Mouse (Mus musculus) natural killer cell, adult 2 months (primary cell): Measurements from ENCODE around the gene Pitpnm2.

ENCODE experiments used
- DNase-seq, 2 experiments: peaks; one replicate each; pipeline ENCODE4 v3.0.0; 2022; ENCODE audit warnings: low spot score in 2 of 2

The Pitpnm2 gene

DNA sequence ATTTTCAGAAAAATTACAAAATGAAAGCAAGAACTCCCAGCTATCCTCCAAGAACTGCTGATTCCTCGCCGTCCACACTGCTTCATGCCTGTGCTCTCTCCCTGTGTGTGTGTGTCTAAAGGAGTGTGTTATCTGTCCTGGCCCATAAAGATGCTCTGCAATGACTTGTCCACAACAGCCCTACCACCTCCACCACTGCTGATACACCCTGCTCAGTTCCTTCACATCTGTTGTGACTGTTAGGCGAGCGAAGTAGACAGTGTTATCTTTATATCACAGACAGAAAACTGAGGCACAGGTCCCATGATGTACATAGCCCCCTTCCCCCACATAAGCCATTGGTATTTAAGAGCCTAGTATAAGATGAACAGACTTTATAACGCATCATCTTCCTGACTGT is 67.5 kb downstream of the Pitpnm2 start:
- no peak for DNase-seq

- DNase-seq = no peak
Observed at GRCm38 (mm10) chr5:124180500-124181167, 68.9 kb downstream of the Pitpnm2 start.

GRCm38 (mm10) chr5:124179411-124179810 is 70.1 kb downstream of the Pitpnm2 start:
- DNase-seq = no peak

- no peak for DNase-seq
Observed at GRCm38 (mm10) chr5:124176726-124177132, 72.8 kb downstream of the Pitpnm2 start.

DNA sequence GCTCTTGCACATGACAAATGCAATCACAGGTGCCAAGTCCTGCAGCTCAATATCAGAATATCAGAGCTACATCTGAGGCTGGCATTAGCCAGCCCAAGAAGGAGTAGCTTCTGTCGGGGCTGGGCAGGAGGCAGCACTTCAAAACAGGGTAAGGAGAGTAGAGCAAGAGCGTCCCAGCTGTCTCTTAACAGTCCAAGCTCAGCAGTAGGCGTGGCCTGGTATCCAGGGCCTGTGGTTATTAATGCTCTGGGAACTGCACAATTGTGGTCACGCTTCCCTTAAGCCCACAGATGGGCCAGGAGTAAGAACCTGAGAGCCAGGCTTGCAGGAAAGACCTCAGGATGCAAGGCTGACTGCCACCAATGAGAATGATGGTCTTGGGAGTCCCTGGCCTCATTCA is 74.4 kb downstream of the Pitpnm2 start:
- DNase-seq = no peak

DNA sequence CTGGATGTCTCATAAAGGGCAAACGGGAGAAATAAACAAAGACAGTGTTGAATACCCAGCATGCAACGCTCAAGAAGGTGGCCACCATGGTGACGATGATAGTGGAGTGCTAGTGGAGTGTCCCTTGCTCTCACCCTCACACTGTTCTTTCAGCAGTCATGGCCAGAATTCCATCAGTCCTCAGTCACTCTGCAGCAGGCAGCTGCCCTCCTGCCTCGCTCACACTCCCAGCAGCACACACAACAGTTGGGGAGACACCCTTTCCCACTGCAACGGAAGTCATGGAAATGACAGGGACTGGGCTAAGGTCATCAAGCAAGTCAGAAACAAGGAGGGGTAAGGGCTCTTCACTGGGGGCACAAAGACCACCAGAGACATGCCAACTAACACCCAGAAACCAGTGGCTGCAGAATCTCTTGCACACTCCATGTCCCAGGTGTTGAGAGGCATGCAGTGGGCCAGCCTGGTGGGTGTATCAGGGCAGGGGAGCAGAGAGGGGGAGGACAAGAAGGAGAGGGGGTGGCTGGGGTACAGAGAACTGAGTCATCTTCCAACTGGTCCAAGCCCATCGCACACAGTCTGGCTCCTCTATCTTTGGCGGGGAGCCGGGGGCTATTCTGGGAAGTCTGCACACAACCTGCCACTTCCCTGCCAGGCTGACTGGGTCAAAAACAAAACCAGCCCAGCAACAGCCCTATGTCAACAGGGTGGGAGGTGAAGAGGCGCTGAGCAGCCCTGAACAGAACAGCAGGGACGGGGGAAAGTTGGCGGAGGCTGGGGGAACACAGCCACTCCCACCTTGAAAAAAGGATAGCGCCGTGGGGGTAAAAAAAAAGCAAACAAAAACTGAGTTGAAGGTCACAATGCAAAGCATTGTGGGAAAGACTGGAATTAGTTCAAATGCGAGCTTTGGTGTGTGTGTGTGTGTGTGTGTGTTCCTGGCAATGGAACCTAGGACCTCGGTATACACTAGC is 76.3 kb downstream of the Pitpnm2 start:
- DNase-seq = no peak

DNA sequence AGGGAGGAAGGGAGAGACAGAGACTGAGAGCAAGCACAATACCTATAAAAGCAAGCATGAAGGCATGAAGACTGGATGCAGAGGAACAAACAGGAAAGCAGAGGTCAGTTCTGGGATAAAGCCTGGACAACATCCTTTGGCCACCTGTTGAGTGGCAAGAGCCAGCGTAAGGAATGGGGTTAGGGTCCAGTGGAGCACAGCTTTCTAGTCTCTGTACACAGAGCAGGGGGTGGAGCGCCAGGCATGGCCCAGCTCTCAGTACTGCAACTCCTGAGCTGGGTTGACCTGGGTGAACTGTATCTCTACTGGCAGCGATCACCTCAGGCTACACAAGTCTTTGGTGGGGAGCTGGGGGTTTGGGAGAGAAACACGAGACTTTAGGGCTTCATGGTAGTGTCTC is 77.3 kb downstream of the Pitpnm2 start:
- no peak for DNase-seq

DNA sequence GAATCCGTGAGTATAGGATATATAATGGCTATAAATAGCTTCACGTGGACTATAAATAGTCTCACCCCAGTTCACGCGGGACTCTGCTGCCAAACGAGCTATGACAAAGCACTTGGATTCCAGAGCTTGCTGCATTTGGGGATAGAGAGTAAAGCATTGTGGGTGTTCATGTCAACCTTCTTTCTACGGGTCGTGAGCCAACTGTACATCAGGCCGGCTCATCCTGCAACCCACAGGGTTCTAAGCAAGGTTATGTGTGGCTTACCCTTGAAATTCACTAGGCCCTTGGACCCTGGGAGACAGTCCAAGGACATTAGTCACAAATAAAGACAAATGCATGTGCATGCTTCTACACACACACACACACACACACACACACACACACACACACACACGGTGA is 77.8 kb downstream of the Pitpnm2 start:
- no peak for DNase-seq

- no peak for DNase-seq
Observed at GRCm38 (mm10) chr5:124169224-124169621, 80.3 kb downstream of the Pitpnm2 start.

DNA sequence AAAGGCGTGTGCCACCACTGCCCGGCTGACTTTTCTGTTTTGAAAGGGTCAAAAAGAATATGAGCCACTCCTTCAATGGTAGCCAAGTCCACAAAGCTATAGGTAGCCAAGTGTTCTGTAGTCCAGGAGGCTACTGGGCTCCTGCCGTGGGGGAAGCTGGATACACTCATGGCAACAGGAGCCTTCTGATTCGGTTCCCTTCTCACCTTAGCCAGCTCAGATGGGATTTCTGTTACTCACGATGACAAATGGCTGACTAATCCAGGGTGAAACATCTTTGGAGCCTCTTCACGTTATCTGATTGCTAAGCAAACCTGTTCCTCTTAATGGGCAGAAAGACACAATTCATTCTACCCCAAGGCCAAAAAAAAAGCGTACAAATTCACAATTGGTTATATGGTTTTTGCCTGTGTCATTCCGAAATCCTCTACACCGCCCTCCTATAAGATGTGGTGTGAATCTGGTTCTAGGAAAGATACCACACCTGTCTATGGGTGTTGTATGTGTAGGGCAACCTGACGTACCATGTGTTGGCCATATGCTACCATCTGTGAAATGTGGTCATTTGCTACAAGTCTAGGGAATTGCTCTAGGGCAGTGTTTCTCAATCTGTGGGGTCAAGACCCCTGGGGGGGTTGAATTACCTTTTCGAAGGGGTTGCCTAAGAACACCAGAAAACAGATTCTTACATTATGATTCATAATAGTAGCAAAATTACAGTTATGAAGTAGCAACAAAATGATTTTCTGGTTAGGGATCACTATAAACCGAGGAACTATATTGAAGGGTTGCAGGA is 80.9 kb downstream of the Pitpnm2 start:
- no peak for DNase-seq

GRCm38 (mm10) chr5:124167621-124168020 is 81.9 kb downstream of the Pitpnm2 start:
- DNase-seq = no peak

DNA sequence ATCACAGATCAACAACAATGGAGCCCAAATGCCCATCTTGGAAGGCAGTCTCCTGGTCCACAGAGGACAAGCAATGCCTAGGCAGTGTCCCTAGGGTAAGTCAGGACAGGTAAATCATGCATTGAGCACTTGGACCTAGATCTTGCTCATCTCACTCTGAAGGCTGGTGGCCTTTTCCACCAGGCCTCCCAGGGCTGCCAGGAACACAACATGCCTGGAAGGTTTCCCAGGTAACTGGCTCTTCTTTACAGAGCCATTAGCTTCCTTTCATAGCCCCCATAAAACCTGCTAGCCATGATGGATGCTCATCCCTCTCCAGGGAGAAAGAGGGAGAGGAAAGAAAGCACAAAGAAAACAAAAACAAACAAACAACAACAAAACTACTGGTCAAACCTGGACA is 82.8 kb downstream of the Pitpnm2 start:
- no peak for DNase-seq

DNA sequence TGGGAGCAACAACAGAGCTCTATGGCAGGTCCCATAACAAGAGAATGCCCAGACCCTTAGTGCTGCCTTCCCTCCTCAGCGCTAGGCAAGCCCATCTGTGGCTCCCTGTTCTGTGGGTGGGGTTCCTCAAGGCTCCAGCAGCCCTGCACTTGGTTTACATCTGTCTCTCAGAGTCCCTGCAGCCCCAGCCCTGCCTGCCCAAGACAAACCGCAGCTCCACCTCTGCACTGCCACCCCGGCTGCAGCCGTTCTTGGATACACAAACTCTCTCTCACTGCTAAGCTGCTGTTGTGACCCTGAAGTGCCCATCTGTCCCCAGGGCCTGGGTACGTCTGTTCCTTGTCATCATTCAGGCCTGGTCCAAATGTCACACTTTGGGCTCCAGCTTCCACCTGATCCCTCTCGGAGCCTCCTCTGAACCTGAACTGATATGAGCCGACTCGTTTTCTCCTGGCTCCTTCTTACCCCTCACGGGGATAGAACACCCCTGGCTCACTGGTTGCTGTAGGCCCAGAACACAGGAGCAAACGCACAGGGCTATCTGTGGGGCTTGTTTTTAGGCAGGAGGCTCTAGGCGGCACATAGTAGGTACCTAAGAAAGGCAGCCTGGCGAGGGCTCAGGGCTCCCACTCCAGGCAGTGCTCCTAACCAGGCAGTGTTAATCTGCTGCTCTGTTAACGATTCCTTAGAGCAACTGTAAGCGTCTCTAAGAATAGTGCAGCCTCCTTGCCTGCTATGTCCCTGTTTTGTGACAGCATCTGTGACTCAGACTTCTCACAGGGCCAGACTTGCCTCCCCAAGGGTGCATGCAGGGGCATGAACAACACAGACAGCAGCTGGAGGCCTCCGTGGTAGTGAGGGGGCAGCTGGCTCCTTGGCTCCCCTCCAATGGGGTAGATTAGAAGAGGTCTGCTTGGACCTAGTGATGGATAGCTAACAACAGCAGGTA is 83.7 kb downstream of the Pitpnm2 start:
- DNase-seq = no peak

DNA sequence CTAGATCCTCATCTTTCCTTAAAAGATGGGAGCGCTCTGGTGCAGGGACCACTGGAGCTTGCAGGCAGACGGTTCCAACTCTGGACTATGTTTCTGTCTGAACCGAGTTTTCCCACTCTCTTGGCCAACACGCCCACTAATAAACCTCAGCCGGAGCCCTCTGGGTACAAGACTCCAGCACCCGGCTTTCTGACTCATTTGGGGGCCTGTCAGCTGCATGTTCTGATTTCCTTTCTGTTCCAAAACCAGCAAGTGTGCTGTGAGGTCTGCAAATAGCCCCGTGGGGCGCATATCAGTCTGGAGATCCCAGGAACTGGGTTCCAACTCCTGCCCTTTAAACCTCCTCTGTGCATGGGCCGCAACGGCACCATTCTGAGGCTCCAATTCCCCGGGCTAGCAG is 86.1 kb downstream of the Pitpnm2 start:
- DNase-seq = no peak

DNA sequence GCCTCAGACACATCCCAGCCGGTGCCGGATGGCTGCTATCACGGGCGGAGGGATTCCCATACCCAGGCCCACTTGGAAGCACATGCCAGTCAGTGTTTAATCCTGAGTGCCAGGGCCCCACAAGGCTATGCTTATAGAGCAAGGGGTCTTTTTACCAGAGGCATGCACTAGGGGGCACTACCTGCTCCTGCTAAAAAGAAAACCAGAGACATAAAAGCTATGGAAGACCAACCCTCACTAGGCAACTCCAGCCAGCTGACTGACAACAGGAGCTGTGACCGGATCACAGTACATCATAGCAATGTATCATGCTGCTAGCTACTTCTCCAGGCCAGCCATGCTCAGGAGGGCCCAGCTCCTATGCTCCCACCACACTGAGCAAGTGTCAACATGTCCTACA is 87.0 kb downstream of the Pitpnm2 start:
- peak; percentile 27 to 66 for DNase-seq

DNA sequence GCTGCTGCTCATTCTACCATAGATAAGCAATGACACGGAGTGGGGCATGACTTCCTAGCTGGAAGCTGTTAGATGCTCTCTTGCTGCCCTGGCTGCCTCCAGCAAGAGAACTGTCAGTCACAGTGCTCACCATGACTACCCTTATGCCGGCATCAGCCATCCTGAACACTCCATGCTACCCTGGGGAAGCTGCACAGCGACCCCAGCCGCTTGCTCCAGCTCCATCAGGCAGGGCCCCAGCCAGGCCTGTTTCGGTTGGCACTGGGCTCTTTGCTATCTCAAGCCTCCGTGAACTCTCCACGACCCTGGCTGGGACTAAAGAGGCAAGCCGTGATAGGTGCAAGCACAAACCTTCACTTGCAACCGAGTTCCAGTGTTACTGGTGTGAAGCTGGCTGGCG is 87.7 kb downstream of the Pitpnm2 start:
- DNase-seq = no peak

DNA sequence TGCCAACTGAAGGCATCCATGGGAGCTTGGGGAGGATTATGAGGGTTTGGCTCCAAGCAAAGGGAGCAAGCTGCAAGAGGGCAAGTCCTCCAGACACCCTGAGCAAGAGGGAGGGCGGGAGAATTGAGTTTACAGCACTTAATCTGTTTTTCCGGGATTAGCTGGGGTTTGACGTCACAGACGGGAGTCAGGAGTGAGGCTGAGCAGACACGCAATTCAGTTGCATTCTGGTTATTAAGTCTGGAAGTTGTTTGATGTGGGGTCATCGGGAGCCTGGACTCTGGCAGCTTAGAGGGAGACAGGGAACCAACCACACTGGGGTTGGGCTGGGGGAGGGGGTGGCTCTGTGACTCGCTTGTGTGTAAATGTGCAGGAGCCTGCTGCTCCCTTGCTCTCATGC is 90.1 kb downstream of the Pitpnm2 start:
- DNase-seq = no peak

DNA sequence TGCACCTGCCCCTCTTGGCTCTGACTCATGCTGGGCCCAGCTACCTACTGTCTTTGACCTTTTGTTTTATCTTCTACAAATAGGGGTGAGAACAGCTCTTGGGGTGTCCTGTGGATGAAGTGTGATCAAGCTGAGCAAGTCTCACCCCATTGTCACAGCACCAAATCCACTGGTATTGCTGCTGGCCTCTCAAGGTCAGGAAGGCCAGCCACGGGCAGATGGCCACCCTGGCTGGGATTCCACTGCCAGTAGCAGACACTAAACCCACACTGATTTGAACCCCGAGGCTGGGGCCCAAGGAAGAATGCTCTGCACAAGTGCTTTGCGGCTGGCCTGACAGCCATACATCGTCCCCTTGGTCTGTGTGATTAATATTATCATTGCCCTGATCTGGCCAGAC is 91.3 kb downstream of the Pitpnm2 start:
- DNase-seq = no peak

DNA sequence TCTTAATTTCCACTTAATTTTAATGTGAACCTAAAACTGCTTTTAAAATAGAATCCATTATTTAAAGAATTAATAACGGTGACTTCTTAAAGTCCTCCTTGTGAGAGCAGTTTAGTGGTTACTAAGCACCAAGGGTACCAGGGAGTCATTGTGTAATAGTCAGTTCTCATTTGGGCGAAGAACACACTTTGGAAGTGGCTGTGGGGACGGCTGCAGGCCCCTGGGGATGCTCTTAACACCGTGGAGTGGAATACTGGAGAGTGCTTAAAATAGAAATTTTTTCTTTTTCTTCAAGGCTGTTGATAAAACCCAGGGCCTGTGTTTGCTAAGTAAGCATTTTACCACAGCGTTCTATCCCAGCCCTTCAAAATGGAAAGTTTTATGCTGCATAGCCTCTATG is 93.6 kb downstream of the Pitpnm2 start:
- no peak for DNase-seq

GRCm38 (mm10) chr5:124152734-124153133 is 96.8 kb downstream of the Pitpnm2 start:
- DNase-seq = no peak

- DNase-seq = no peak
Observed at GRCm38 (mm10) chr5:124150895-124151294, 98.7 kb downstream of the Pitpnm2 start.
